Mouse (Mus musculus) spleen, adult 2 months (tissue): ENCODE data around the gene Tmem110. TPM values are rescaled to one million over a fixed set of nuclear protein-coding genes. Genes with fewer than 3 reads are reported as not detected.

Source experiments
- DNase-seq, 2 experiments: peaks; one replicate each; pipeline versions ENCODE4 v3.0.0 to v3.0.0-alpha.2; 2012 to 2021; ENCODE audit warnings: low spot score in 2 of 2, low read depth in 1 of 2
- H3K27ac ChIP-seq: fragments of 200-500 bp; 2 replicates; pipeline ENCODE4 v1.5.1; 2012; ENCODE audit warnings: low read length, inconsistent platforms; ENCODE audit not compliant: insufficient read depth
- H3K27me3 ChIP-seq: fragments of 200-500 bp; 2 replicates; pipeline ENCODE4 v1.6.1; 2012; ENCODE audit warnings: mild to moderate bottlenecking, moderate library complexity, low read length, inconsistent platforms; ENCODE audit not compliant: control insufficient read depth, insufficient read depth
- H3K36me3 ChIP-seq: fragments of 200-500 bp; 2 replicates; pipeline ENCODE4 v1.6.1; 2012; ENCODE audit warnings: mild to moderate bottlenecking, low read length, inconsistent platforms; ENCODE audit not compliant: control insufficient read depth, insufficient read depth
- H3K4me1 ChIP-seq: fragments of 200-500 bp; 2 replicates; pipeline ENCODE4 v1.6.1; 2011; ENCODE audit warnings: inconsistent platforms; ENCODE audit not compliant: control insufficient read depth, insufficient read depth, insufficient read length
- H3K4me3 ChIP-seq: fragments of 200-500 bp; 2 replicates; pipeline ENCODE4 v1.5.1; 2011; ENCODE audit warnings: mild to moderate bottlenecking, inconsistent platforms; ENCODE audit not compliant: insufficient read depth, insufficient read length; ENCODE audit errors: extremely low read depth
- CTCF ChIP-seq: fragments of 200-500 bp; IDR thresholded peaks from 2 replicates; pipeline ENCODE4 v1.5.1; 2011; ENCODE audit warnings: mild to moderate bottlenecking, inconsistent platforms; ENCODE audit not compliant: insufficient read depth, insufficient read length, insufficient replicate concordance; ENCODE audit errors: extremely low read depth
- POLR2A ChIP-seq: fragments of 200-500 bp; IDR thresholded peaks from 2 replicates; pipeline ENCODE4 v1.6.1; 2011; ENCODE audit warnings: low read depth, low read length, inconsistent platforms
- WGBS: fragments of 180-500 bp; shearing (Covaris S2); methylation state at CpG from one replicate; pipeline ENCODE4 v1.1.7; 2018; 5-methylcytosine and 5-hydroxymethylcytosine counted together
- polyA plus RNA-seq: library from polyadenylated mRNA; depleted of rRNA; stranded (reverse); fragments of >200 nt; gene quantifications from 2 replicates; pipeline ENCODE4 v1.2.3, GENCODE M21; 2012

The Tmem110 gene
- polyA plus RNA-seq, 1 experiment: 13.0 TPM

- Histone ChIP-seq H3K4me1 (no peaks in the 10 kb centered on the region), H3K27me3 (no peaks in the 10 kb centered on the region), H3K27ac (no peak overlapping the region), H3K36me3 (no peaks in the 10 kb centered on the region), H3K4me3 (no peak overlapping the region)
- TF ChIP-seq CTCF (no peak), POLR2A (no peak)
- DNase-seq: no peak
- 97% methylated on average over 3 of the region's 3 CpGs for WGBS
Measured at GRCm38 (mm10) chr14:30843701-30844100, 18.3 kb downstream of the Tmem110 start.

- no peak overlapping the region for H3K27ac ChIP-seq
- H3K4me3 ChIP-seq: no peak overlapping the region
- TF ChIP-seq POLR2A (no peak), CTCF (no peak)
- no peaks in the 10 kb centered on the region for H3K36me3 ChIP-seq
- WGBS: 93% methylated on average over 5 of the region's 5 CpGs
- H3K4me1 ChIP-seq: no peaks in the 10 kb centered on the region
- DNase-seq: no peak
- no peaks in the 10 kb centered on the region for H3K27me3 ChIP-seq
Measured at GRCm38 (mm10) chr14:30850504-30850903, 25.1 kb downstream of the Tmem110 start.

GRCm38 (mm10) chr14:30852325-30852724 is 26.9 kb downstream of the Tmem110 start:
- no peaks in the 10 kb centered on the region for H3K36me3 ChIP-seq
- no peak overlapping the region for H3K27ac ChIP-seq
- 91% methylated on average over 5 of the region's 5 CpGs for WGBS
- H3K4me3 ChIP-seq: no peak overlapping the region
- TF ChIP-seq CTCF (no peak), POLR2A (no peak)
- no peaks in the 10 kb centered on the region for H3K27me3 ChIP-seq
- H3K4me1 ChIP-seq: no peaks in the 10 kb centered on the region
- no peak for DNase-seq

DNA sequence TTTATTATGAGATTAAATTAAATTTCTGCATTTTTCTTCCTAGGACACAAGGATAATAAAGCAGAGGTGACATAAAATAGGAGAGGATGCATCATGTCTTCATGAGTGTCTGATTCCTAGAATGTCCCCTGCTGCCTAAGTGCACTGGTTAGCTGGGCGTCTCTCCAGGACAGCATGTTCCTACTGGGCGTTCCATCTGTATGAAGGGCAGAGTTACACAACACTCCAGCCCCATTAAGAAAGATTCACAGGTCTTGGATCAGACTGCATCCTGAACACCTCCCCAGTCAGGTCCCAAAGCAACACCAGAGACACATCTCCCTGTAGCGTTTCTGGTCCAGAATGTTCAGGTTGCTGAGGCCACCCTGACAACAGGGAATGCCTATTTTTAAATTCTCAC is 29.9 kb downstream of the Tmem110 start:
- Histone ChIP-seq H3K27ac (no peak overlapping the region), H3K27me3 (no peaks in the 10 kb centered on the region), H3K4me1 (no peaks in the 10 kb centered on the region), H3K4me3 (no peak overlapping the region), H3K36me3 (no peaks in the 10 kb centered on the region)
- TF ChIP-seq CTCF (no peak), POLR2A (no peak)
- DNase-seq: no peak
- 89% methylated on average over 3 of the region's 3 CpGs for WGBS

DNA sequence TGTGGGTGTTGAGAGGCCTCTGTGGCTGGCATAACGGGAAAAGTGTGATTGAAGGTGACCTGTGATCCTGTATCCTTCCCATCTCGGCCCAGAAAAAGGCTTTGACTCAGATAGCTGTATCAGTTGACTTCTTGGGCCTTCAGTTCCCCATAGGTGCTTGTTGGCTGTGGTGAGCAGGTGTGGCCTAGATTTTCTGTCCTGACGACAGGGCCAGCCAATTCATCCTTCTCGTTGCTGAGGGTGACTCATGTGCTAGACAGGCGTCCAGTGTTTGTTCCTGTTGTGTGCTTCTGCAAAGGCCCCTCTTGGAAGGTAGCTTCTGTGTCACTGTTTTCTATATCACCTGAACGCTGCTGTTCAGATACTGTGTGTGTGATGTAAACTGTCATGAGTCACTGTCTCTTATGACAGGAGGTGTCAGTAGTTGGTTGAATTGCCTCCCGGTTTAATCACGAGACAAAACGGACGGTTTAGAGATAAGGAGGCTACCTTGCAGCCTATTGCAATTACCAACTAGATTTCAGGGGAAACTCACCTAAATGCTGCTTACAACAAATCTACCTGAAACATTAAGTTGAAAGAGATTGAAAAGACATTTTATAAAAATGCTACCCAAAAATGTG is 31.6 kb downstream of the Tmem110 start:
- no peaks in the 10 kb centered on the region for H3K36me3 ChIP-seq
- H3K4me1 ChIP-seq: no peaks in the 10 kb centered on the region
- 89% methylated on average over 10 of the region's 10 CpGs for WGBS
- TF ChIP-seq POLR2A (no peak), CTCF (no peak)
- no peak overlapping the region for H3K27ac ChIP-seq
- no peaks in the 10 kb centered on the region for H3K27me3 ChIP-seq
- DNase-seq: no peak
- no peak overlapping the region for H3K4me3 ChIP-seq

DNA sequence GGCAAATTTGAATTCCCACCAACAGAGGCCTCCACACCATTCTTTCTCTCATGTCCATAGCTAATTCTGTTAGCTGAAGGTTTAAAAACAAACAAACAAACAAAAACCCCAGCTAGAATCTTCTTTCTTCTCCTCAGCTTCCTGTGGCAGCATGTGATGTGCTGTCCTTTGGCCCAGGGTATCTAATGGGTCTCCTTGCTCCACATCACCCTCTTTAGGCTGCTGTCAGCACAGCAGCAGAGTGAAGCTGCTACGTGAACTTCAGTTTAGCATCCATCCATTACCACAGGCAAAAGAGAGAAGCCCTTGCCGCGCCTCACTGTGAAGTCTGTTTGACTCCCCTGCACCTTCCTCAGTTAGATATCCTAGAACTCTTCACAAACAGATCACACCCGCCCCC is 32.6 kb downstream of the Tmem110 start:
- TF ChIP-seq POLR2A: no peak
- TF ChIP-seq CTCF: no peak
- DNase-seq: no peak
- 74% methylated on average over 4 of the region's 4 CpGs for WGBS

DNA sequence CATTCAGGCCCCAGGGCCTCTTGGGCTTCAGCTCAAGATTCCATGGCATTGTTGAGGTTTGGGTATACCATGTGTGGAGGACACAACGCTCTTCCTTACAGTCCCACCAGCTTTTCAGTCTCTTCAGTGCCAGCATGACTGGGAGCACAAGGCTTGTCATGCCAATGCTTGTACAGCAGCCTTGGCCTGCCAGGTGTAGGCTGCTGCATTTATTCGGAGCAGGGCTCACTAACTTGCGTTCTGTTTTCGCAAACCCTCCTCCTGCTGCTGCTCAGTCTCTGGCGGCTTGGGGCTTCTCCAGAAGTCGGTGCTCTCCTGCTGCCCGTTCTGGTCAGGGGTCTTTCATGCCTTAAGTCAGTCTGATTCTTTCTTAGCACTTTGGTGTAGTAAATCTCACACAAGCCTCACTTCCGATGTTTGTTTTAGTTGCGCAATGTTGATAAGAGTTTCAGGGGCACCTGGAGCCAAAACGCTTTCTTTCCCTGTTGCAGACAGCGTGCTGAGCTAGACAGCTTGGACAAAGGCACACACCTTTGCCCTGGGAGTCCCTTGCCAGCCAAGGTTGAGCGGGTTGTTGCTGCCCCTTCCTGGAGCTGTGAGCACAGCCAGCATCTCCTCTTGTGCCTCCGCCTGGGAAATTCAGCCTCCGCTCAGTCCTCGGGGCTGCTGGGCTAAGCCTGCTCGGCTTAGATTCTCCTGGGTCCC is 36.2 kb downstream of the Tmem110 start:
- Histone ChIP-seq H3K27me3 (no peaks in the 10 kb centered on the region), H3K27ac (no peak overlapping the region), H3K4me3 (no peak overlapping the region), H3K4me1 (no peaks in the 10 kb centered on the region), H3K36me3 (0 out of 2 replicates have a peak, but pooled peaks cover 1% of the 10 kb centered on the region)
- 86% methylated on average over 16 of the region's 16 CpGs for WGBS
- TF ChIP-seq POLR2A: no peak
- no peak for TF ChIP-seq CTCF
- no peak for DNase-seq

More for the DNA sequence above, 32.6 kb downstream of the Tmem110 start:
- Histone ChIP-seq H3K4me3 (no peak overlapping the region), H3K4me1 (no peaks in the 10 kb centered on the region), H3K27ac (no peak overlapping the region), H3K36me3 (no peaks in the 10 kb centered on the region), H3K27me3 (no peaks in the 10 kb centered on the region)
